Mouse (Mus musculus): ENCODE measurements around the gene Ncor2.

Ncor2 gene

GRCm38 (mm10) chr5:124992323-124992722 is 186.7 kb downstream of the Ncor2 start:
- CTCF ChIA-PET, result no interaction called here

- CTCF ChIA-PET, result no interaction called here
Observed at GRCm38 (mm10) chr5:124989724-124990123, 189.3 kb downstream of the Ncor2 start.

- CTCF ChIA-PET, result no interaction called here
Observed at GRCm38 (mm10) chr5:124986656-124987055, 192.4 kb downstream of the Ncor2 start.

- CTCF ChIA-PET, result no interaction called here
Observed at GRCm38 (mm10) chr5:124986222-124986621, 192.8 kb downstream of the Ncor2 start.

- CTCF ChIA-PET, result no interaction called here
Observed at GRCm38 (mm10) chr5:124969790-124970189, 209.2 kb downstream of the Ncor2 start.
